Mouse (Mus musculus): ENCODE data around the gene Sell. TPM values are rescaled to one million over a fixed set of nuclear protein-coding genes. Genes with fewer than 3 reads are reported as not detected.

Gene Sell
- 0.12 TPM in 1 of 2 replicates, not detected in the other for polyA plus RNA-seq (2015; fragmentation: Nextera tagmentation; extraction: Ambion mirVana)

DNA sequence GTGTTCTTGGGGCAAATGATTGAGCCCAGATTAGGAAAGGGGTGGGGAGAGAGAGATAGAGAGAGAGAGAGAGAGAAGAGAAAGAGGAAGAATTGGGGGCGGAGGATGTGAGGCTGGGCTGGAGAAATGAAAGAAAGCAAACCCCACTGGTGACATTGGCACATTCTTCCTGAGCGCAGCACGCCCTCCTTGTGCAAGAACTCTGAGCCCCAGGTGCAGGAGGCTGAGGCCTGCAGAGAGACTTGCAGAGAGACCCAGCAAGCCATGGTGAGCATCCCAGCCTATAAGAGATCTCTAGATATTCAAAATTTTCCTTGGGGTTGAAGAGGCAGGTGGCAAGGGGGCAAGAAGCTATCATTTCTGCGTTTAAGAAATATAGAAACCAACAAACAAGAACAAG, at the start of gene Sell:
TSS of gene Sell (plus strand) at position 58 of the 400 bp plus-strand sequence.

DNA sequence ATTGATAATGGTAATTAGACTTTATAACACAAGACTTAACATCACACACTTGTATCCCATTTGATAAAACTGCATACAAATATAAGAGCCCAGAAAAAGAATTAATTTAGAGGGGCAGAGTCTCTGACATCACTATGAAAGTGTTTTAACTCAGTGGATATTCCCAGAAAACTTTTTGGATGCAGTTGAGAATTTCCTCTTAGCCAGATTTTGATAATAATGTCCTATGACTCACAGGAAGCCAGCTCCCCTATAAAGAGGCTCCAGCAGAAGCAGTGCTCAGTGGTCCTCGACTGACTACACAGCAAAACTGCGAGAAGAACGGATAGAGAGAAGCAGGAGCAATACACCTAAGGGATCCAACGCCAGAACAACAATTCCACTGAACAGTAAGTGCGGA, 13.8 kb upstream of the Sell start, which contains the start of gene Sele:
TSS of gene Sele (plus strand) at position 301 of the 400 bp plus-strand sequence.

DNA sequence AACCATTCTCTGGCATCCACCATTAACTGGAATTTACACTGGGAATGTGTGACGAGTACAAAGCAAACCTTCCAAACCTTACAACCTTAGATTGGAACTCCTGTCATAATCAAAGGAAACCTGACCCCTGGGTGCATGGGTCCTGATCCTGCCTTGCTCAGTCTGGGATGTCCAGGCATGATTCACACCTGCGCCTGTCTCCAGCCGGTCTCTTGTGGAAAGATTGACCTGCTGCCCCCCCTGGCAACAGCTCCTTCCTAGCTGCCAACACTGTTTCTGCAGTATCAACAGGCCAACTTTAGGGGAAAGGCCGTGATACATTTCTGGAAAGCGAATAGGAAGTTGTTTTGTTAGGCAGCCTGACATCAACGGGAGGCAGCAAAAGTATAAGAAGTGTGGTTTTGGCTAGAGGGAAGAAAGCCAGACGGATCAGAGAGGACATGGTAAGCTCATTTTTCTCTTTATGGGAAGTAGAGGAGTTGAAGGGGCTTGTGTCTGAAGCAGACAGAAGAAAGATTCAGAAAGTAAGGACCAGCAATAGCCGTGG, 53.2 kb downstream of the Sell start, which contains the start of gene Selp:
TSS of gene Selp (plus strand) at position 318 of the 547 bp plus-strand sequence.

Other genes starting within 250 kb of the Sell start
- gene Scyl3, start 132.9 kb upstream of the Sell start, polyA plus RNA-seq (2015; fragmentation: Nextera tagmentation; extraction: Ambion mirVana), result 12.2 and 12.7 TPM in 2 replicates
- 1.7 and 2.7 TPM in 2 replicates for gene BC055324, start 67.2 kb upstream of the Sell start, polyA plus RNA-seq (2015; fragmentation: Nextera tagmentation; extraction: Ambion mirVana)
- 7.2 and 7.8 TPM in 2 replicates for gene Mettl18, start 67.1 kb upstream of the Sell start, polyA plus RNA-seq (2015; fragmentation: Nextera tagmentation; extraction: Ambion mirVana)
- gene Sele, start 13.7 kb upstream of the Sell start, polyA plus RNA-seq (2015; fragmentation: Nextera tagmentation; extraction: Ambion mirVana), result not detected in 2 replicates
- gene Selp, start 53.3 kb downstream of the Sell start, polyA plus RNA-seq (2015; fragmentation: Nextera tagmentation; extraction: Ambion mirVana), result 0.09 and 0.18 TPM in 2 replicates
- 0.14 and 0.17 TPM in 2 replicates for gene F5, start 89.9 kb downstream of the Sell start, polyA plus RNA-seq (2015; fragmentation: Nextera tagmentation; extraction: Ambion mirVana)
- gene Slc19a2, start 187.1 kb downstream of the Sell start, polyA plus RNA-seq (2015; fragmentation: Nextera tagmentation; extraction: Ambion mirVana), result 9.3 and 9.5 TPM in 2 replicates
- 21.9 and 22.8 TPM in 2 replicates for gene Ccdc181, start 213.6 kb downstream of the Sell start, polyA plus RNA-seq (2015; fragmentation: Nextera tagmentation; extraction: Ambion mirVana)
- gene Nme7, start 242.1 kb downstream of the Sell start, polyA plus RNA-seq (2015; fragmentation: Nextera tagmentation; extraction: Ambion mirVana), result 23.4 and 23.6 TPM in 2 replicates
- gene Blzf1, start 245.5 kb downstream of the Sell start, polyA plus RNA-seq (2015; fragmentation: Nextera tagmentation; extraction: Ambion mirVana), result 25.8 and 29.6 TPM in 2 replicates

Data from neural tube, postnatal 0 days (tissue).